Mouse (Mus musculus) lung, adult 2 months (tissue): Measurements from ENCODE around the gene Cdk5rap2.

ENCODE experiments used
- CTCF ChIP-seq: fragments of 200-500 bp; IDR thresholded peaks from 2 replicates; pipeline ENCODE4 v1.5.1; 2011; ENCODE audit warnings: mild to moderate bottlenecking, low read length, control low read depth; ENCODE audit not compliant: insufficient read depth
- POLR2A ChIP-seq: fragments of 200-500 bp; IDR thresholded peaks from 2 replicates; pipeline ENCODE4 v1.6.1; 2011; ENCODE audit warnings: low read depth, mild to moderate bottlenecking, control low read depth, low read length, borderline replicate concordance; ENCODE audit errors: extremely low read depth

DNA sequence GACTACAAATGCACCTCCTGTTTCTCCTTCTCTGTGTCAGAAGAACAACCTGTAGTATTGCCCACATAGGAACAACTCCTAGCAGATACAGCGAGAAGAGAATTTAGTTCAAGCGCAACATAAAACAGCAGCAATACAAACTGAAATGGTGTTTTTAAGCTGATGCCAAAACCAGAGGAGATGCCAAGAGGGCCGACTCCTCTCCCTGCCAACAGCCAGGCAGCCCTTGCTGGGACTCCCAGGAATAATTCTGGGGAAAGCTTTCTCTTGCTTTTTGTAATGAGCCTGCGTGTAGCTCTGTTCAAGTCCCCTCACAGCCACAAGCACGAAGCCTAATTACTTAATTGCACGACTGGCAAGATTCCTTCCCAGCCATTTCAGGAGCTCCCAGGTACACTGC, 120.9 kb downstream of the Cdk5rap2 start:
- TF ChIP-seq POLR2A (no peak), CTCF (no peak)
